Mouse (Mus musculus): Measurements from ENCODE around the gene Limd2. TPM values are rescaled to one million over a fixed set of nuclear protein-coding genes. Genes with fewer than 3 reads are reported as not detected.

Gene Limd2
- polyA plus RNA-seq, 1 experiment: 67.7 TPM

DNA sequence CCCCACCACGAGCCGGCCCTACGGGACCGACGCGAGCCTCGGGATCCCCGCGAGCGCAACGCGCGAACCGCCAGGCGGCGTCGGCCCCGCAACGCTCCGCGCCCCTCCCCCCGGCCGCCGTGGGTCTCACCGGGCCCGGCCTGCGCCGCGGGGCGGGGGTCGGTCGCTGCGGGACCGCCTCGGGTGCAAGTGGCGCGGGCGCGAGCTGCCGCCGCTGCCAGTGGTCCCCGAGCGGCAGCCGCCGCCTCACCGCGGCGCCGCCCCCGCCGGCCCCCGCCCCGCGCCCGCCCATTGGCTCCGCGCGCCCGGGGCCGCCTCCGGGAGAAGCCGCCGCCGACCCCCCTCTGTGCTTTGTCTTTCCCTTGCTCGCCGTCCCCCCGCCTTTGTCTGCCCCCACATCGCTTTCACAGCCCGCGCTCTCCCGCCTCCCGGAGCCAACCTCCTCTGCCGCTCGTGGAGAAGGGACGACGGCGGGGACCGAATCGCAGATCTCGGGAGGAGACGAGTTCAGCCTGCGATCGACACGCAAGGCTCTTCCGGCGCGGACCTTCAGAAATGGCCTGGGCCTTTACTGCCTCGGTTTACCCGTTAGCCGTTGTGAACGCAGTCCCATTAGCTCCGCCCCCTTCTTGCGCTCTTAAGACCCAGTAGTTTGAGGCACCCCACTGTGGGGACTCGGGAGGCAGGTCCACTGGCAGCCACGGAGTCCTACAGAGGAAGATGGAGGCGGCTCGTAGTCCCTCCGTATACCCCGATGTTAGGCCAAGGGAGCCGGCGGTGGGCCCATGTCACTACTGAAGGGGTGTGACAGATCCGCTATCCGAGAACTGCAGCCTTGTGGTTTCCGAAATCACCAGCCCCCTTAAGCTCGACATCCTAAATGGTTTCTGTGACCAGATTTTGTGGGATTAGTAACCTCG is 479 bp downstream of the Limd2 start:
- Histone ChIP-seq H3K79me3 (ENCODE audit: low read depth) (no peaks in the 10 kb centered on the region), H3K4me3 (ENCODE audit: insufficient read depth, poor library complexity, severe bottlenecking) (peak overlapping the region; percentile 71), H3ac (ENCODE audit: control insufficient read depth, insufficient read length, low read depth) (peak overlapping the region; percentile 90), H3K36me3 (ENCODE audit: control insufficient read depth, insufficient read depth) (peaks cover 25% of the 10 kb centered on the region), H3K79me2 (ENCODE audit: control insufficient read depth, insufficient read depth) (no peaks in the 10 kb centered on the region), H3K27me3 (ENCODE audit: control insufficient read depth, insufficient read depth, insufficient read length) (no peaks in the 10 kb centered on the region)
- no peak for TF ChIP-seq MYOD1 (IDR thresholded peaks at IDR 0.05; ENCODE audit: control insufficient read depth, insufficient read length, low read depth)
- TF ChIP-seq CTCF (IDR thresholded peaks at IDR 0.05; ENCODE audit: control insufficient read depth, insufficient read depth, insufficient read length): peak; percentile 44

DNA sequence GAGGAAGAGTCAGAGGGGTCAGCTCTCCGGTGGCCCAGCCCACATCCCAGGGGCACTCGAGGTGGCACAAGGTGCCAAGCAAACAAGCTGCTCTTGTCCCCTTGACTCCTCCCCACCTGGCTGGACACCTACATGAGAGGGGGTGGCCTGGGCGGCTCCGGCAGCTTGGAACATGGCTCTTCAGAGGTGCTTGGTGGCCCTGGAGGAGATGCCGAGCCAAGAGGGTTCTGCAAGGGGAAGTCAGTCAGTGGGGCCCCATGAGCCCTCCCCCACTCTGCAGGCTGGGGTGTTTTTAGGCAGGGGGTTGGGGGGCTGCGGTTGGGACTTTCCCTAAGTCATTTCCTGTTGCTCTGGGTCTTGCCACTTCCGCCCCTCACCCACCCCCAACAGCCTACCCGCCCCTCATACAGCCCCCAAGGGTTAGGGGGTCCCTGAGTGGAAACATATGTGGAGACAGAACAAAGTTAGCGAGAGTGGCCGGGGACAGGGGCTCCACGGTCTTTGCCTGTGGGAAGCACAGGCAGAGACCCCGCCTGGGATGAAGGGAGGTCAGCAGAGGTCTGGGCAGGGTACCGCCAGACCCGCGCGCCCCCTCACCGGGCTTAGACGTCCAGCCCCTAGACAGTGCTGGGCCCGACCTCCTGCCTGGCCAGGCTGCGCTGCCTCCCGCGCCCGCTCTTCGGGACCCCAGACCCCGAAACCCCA is 1.3 kb downstream of the Limd2 start:
- no peaks in the 10 kb centered on the region for H3K79me2 ChIP-seq (ENCODE audit: control insufficient read depth, insufficient read depth)
- H3K27me3 ChIP-seq (ENCODE audit: control insufficient read depth, insufficient read depth, insufficient read length): no peaks in the 10 kb centered on the region
- peak overlapping the region; percentile 90 for H3ac ChIP-seq (ENCODE audit: control insufficient read depth, insufficient read length, low read depth)
- no peaks in the 10 kb centered on the region for H3K79me3 ChIP-seq (ENCODE audit: low read depth)
- peak overlapping the region; percentile 71 for H3K4me3 ChIP-seq (ENCODE audit: insufficient read depth, poor library complexity, severe bottlenecking)
- H3K36me3 ChIP-seq (ENCODE audit: control insufficient read depth, insufficient read depth): peaks cover 24% of the 10 kb centered on the region
- TF ChIP-seq FOSL1 (IDR thresholded peaks at IDR 0.05; ENCODE audit: insufficient read depth, low read length, poor library complexity, severe bottlenecking): no peak
- TF ChIP-seq CEBPB (IDR thresholded peaks at IDR 0.05; ENCODE audit: low read depth): no peak
- TF ChIP-seq USF1 (IDR thresholded peaks at IDR 0.05; ENCODE audit: low read depth): no peak
- no peak for TF ChIP-seq MAX (IDR thresholded peaks at IDR 0.05)
- TF ChIP-seq CTCF (IDR thresholded peaks at IDR 0.05; ENCODE audit: control insufficient read depth, insufficient read depth, insufficient read length): no peak
- no peak for TF ChIP-seq MYOD1 (IDR thresholded peaks at IDR 0.05; ENCODE audit: control insufficient read depth, insufficient read length, low read depth)
- no peak for TF ChIP-seq MYOG (IDR thresholded peaks at IDR 0.05; ENCODE audit: control insufficient read depth, extremely low read depth, insufficient read length)

DNA sequence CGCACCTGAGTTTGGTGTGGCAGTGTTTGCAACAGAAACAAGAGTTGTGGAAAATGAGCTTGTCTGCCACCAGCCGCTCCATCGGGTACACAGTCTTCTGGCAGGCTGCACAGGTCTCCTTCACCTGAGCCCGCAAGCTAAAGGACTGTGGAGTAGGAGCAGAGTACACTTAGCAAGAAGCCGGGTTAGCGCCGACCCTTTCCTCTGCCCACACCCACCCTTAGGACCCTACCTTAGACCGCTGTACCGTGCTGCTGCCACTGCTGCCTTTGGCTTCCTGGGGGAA is 1.8 kb downstream of the Limd2 start:
- Histone ChIP-seq H3K79me2 (ENCODE audit: control insufficient read depth, insufficient read depth) (no peaks in the 10 kb centered on the region), H3K27me3 (ENCODE audit: control insufficient read depth, insufficient read depth, insufficient read length) (no peaks in the 10 kb centered on the region), H3K79me3 (ENCODE audit: low read depth) (no peaks in the 10 kb centered on the region), H3K4me3 (ENCODE audit: insufficient read depth, poor library complexity, severe bottlenecking) (peak overlapping the region; percentile 71), H3K36me3 (ENCODE audit: control insufficient read depth, insufficient read depth) (peaks cover 29% of the 10 kb centered on the region), H3ac (ENCODE audit: control insufficient read depth, insufficient read length, low read depth) (peak overlapping the region; percentile 5)
- TF ChIP-seq FOSL1 (IDR thresholded peaks at IDR 0.05; ENCODE audit: insufficient read depth, low read length, poor library complexity, severe bottlenecking) (no peak), MYOD1 (IDR thresholded peaks at IDR 0.05; ENCODE audit: control insufficient read depth, insufficient read length, low read depth) (no peak), MAX (IDR thresholded peaks at IDR 0.05) (no peak), CEBPB (IDR thresholded peaks at IDR 0.05; ENCODE audit: low read depth) (no peak), MYOG (IDR thresholded peaks at IDR 0.05; ENCODE audit: control insufficient read depth, extremely low read depth, insufficient read length) (no peak), CTCF (IDR thresholded peaks at IDR 0.05; ENCODE audit: control insufficient read depth, insufficient read depth, insufficient read length) (no peak), USF1 (IDR thresholded peaks at IDR 0.05; ENCODE audit: low read depth) (no peak)

DNA sequence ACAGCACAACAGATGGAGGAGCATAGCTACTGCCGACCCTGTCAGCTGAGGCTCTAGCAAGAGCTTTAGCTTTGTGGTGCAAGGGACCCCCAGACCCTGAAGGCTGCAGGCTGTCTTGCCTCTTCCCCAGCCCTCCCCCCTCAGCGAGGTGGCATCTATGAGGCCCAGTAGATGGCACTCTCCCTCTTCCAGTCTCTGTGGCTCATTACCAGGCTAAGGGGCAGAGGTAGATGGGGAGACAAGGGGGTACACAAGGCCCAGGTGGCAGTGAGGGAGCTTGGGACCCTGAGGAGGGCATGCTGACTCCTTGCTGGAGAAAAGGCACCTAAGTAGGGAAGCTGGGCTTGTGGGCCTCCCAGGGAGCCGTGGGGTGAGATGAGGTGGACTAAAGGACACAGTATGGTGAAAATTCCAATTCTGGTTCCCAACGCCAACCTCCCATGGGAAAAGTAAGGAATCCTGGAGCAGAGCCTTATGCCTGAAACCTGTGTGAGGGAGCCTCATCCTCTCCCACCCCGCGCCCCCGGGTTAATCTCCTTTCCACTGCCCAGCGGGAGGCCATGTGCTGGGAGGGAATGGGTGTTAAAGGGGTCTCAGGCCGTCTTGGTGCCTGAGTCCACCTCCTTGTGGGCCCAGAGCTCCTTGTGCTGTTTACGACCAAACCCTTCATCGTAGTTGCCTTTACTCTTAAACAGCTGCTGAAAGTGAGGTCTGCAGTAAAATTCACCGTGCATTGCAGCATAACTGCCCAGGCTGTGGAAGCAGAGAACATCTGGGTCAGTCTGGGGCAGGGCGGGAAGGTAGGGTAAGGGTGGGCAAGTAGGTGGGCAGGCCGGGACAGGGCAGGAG is 2.4 kb downstream of the Limd2 start:
- Histone ChIP-seq H3K79me2 (ENCODE audit: control insufficient read depth, insufficient read depth) (no peaks in the 10 kb centered on the region), H3ac (ENCODE audit: control insufficient read depth, insufficient read length, low read depth) (no peak overlapping the region), H3K79me3 (ENCODE audit: low read depth) (no peaks in the 10 kb centered on the region), H3K27me3 (ENCODE audit: control insufficient read depth, insufficient read depth, insufficient read length) (no peaks in the 10 kb centered on the region), H3K4me3 (ENCODE audit: insufficient read depth, poor library complexity, severe bottlenecking) (no peak overlapping the region), H3K36me3 (ENCODE audit: control insufficient read depth, insufficient read depth) (peaks cover 32% of the 10 kb centered on the region)
- peak; percentile 60 for TF ChIP-seq CTCF (IDR thresholded peaks at IDR 0.05; ENCODE audit: control insufficient read depth, insufficient read depth, insufficient read length)
- TF ChIP-seq MYOD1 (IDR thresholded peaks at IDR 0.05; ENCODE audit: control insufficient read depth, insufficient read length, low read depth): no peak

DNA sequence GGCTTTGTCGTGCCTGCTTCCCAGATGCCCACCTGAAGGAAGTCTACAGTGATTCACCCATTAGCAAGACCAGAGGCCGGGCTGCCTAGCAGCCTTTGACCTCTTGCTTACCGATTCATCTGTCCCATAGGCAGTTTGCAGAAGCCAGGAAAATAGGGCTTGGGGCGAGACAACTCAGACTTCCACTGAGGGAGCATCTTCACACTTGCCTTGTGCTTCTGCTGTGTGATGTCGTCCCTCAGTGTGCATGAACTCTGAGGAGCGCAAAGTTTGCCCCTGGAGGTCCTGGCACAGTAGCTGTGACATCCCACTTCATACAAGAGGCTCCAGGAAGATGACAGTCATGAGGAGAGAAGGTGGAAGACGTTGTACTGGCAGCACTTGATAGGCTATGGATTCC is 3.5 kb downstream of the Limd2 start:
- Histone ChIP-seq H3K79me2 (ENCODE audit: control insufficient read depth, insufficient read depth) (no peaks in the 10 kb centered on the region), H3ac (ENCODE audit: control insufficient read depth, insufficient read length, low read depth) (no peak overlapping the region), H3K36me3 (ENCODE audit: control insufficient read depth, insufficient read depth) (peaks cover 42% of the 10 kb centered on the region)

More for the DNA sequence above, 3.5 kb downstream of the Limd2 start:
- TF ChIP-seq FOSL1 (IDR thresholded peaks at IDR 0.05; ENCODE audit: insufficient read depth, low read length, poor library complexity, severe bottlenecking) (no peak), USF1 (IDR thresholded peaks at IDR 0.05; ENCODE audit: low read depth) (no peak), CTCF (IDR thresholded peaks at IDR 0.05; ENCODE audit: control insufficient read depth, insufficient read depth, insufficient read length) (no peak), CEBPB (IDR thresholded peaks at IDR 0.05; ENCODE audit: low read depth) (no peak), MYOG (IDR thresholded peaks at IDR 0.05; ENCODE audit: control insufficient read depth, extremely low read depth, insufficient read length) (no peak), MYOD1 (IDR thresholded peaks at IDR 0.05; ENCODE audit: control insufficient read depth, insufficient read length, low read depth) (no peak), MAX (IDR thresholded peaks at IDR 0.05) (no peak)
- Histone ChIP-seq H3K4me3 (ENCODE audit: insufficient read depth, poor library complexity, severe bottlenecking) (no peak overlapping the region), H3K79me3 (ENCODE audit: low read depth) (no peaks in the 10 kb centered on the region), H3K27me3 (ENCODE audit: control insufficient read depth, insufficient read depth, insufficient read length) (no peaks in the 10 kb centered on the region)
